Mouse (Mus musculus): ENCODE measurements around the gene Matn1.
A peak's percentile ranks its signal among the peaks of the same experiment; 100 is the strongest.

The Matn1 gene

DNA sequence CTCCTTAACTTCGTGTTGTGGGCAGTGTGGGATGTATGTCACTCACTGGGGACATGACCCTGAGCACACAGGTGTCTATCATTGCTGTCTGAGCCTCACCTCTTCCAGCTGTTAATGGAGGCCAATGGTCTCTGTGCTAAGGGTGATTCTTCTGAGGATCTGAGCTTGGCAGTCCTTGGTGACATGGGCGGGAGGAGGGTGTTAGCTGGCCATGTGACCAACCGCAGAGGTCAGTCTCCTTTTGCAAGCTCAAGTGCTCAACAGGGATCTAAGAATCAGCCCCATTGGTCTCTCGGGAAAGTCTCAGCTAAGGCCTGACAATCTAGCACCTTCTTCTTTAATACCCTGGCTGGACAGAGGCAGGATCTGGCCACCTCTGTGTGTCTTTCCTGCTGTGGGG lies 26.6 kb upstream of the Matn1 start:
- DNase-seq (ENCODE audit: low read depth, low spot score) = no peak

DNA sequence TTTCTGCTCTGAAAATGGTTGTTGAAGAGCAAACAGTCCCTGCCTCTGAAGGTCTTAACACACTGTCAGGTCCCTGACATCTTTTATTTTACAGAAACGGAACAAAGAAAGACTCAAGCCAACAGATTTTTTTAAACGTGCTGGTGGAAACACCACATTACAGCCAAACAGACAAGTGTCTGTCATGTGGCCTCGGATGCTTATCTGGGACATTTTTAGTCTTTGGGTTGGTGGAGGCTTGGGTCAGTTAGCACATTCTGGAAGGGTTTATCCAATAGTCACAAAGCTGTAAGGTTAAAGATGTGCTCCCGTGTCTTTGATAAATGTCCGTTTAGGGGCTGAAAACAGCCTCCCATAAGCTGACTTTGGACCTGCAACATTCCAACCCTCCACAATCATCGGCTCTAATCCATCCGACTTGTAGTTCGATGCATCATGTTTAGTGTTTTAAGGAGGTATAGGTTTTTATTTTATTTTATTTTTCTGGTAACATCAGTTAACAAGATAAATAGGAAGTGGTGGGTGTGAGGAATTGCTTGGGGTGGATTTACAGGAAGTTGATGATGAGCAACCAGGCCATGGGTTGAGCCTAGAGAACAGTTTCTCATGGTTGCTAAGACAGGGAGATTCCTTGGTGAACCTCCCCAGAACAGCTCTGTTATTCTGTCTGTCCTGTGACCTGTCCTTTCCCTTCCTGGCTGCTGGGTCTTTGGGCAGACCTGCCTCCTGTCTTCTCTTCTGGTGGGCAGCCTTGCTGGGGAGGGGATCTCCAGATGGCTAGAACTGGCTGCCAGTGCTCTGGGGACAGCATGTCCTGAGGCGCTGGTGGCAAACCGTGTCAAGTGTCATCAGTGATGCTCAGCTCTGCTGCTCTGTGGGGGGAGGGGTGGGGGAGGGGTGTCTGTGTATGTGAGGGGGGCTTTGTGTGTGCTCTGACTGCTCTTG lies 25.1 kb upstream of the Matn1 start:
- no peak for DNase-seq (ENCODE audit: low read depth, low spot score)

DNA sequence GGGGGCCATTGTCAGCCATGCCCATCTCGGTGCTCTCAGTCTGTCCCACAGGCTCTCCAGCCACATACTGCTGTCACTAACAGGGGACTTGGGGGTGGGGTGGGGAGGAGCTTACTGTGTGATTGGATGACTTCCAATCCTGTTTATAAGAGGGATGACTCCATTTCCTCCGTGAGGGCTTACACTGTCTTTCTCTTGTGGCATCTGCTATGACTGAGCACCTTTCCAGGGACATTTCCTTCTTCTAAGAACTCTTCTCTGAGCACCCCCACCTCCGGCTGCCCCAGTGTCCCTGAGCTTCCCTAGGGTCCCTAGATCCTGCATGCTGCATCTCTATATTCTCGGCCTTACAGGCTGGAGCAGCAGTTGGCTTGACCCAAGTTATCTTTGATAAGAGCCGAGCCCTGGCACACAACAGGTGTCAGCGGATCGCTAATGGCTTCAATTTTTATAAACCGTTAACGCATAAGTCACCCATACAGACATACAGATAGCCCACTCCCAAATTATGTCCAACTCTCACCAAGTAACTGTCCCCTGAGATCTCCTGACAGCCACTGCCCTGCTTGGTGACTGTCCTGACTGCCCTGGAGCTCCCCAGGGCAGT lies 24.3 kb upstream of the Matn1 start:
- no peak for DNase-seq (ENCODE audit: low read depth, low spot score)

DNA sequence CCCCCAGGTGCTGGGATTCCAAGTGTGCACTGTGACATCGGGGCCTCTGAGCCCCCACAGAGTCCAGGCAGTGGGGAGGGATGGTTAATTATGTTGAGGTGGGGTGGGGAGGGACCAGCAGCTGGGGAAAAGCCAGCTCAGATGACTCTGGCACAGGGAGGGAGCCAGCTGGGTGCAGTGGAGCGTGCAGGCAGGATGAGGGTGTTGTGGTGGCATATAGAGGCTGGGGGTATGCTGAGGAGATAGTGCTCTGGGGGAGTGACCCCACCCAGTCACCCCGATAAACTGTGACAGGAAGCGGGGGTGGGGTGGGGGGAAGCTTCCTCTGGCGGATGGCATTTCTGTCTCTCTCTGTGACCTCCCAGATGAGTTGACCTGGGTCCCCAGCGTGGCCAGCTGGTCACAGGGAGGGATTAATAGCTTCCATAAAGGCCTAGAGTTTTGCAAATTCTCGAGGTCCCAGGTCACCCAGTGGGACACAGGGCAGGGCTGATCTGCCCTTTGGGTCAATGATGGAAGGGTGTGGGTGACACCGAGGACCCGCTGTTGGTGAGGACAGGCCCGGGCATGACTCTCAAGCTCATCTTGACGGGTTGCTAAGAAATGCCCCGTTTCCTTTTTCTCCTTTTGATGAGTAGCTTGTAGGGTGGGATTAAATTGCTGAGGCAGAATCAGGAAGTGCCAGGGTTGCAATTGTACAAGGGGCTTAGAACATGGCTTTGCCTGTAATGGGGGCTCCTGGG lies 23.1 kb upstream of the Matn1 start:
- no peak for DNase-seq (ENCODE audit: low read depth, low spot score)

DNA sequence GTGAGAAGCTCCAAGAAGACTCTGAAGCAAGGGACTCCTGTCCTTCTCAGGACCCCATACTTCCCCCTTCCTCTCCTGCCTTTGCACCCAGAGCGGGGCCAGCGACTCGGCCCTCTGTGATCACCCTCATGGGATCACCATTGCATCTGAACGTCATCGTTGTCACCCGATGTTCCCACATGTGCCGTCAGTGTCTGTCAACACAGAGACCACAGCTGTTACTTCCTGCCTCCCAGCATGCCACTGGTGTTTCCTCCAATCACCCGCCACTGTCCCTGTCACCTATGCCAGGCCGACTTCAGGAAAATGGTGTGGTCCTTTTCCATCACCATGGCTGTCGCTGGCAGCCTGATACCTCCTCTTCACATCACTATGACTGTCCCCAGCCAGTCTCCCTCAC lies 22.2 kb upstream of the Matn1 start:
- no peak for DNase-seq (ENCODE audit: low read depth, low spot score)

DNA sequence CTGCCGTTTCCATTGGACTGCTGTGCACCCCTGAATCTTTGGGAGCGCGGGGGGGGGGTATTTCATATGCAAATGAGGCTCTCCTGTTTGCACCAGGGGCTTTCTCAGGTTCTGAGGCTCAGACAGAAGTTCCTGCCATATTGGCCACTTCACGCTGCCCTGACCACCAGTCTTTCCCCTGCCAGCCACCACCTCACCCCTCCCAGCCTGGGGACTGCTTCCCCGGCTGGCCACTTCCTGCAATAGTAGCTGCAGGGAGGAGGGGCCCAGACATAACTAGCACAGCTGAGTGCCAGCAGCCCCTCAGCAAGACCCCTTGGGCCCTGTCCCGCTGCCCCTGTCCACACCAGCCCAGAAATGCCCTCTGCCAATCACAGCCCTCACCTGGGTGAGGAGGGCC lies 17.9 kb upstream of the Matn1 start:
- no peak for DNase-seq (ENCODE audit: low read depth, low spot score)

DNA sequence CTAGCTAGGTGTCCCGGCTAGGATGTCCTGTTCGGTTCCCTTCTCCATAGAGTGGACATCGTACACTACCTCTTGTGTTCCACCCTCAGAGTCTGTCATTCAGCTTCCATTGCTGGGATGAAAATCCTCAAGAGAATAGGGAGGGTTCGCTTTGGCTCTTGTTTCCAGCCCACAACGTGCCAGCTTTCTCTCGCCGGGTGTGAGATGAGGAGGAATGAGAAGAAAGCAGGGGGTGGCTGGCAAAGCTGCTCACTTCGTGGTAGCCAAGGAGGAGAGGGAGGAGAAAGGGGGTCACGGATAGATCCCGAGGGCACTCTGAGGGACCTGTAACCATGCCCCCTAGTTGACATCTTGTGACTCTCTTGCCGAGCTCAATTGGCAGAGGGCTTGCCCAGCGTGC lies 16.4 kb upstream of the Matn1 start:
- no peak for DNase-seq (ENCODE audit: low read depth, low spot score)

DNA sequence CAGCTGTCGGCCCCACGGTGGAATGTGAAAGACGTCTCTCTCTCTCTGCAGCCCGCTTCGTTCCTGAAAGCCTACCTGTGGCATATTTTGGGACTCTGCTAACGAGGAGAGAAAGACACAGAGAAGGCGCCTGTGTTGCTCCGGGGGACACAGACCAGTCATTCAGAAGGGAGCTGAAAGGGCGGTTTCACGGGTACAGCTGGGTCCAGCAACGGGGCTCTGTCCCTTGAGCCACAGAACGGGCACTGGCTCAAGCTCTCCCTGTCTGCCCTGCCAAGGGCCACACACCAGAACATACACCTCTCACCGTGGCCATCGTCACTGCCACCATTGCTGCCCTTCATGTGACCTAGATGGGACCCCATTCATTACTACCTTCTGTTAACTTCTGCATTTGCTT lies 1.5 kb upstream of the Matn1 start:
- no peak for DNase-seq (ENCODE audit: low read depth, low spot score)

DNA sequence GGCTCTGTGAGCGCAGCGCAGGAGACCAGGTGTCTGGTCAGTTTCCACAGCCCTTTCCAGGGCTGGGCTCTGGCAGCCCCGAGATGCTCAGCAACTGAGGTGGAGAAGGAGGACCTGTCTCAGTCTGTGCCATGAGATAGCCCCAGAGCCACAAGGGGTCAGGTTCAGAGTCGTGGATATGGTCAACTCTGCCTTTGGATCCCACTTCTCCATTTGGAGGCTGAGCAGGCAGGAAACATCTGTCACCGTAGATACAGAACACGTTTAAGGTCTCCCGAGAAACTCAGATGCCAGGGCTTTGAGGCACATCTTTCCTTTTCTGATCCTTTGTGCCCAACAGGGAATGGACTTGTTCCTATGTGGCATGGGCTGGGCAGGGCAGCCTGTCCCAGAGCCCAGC lies 594 bp downstream of the Matn1 start:
- no peak for DNase-seq (ENCODE audit: low read depth, low spot score)

DNA sequence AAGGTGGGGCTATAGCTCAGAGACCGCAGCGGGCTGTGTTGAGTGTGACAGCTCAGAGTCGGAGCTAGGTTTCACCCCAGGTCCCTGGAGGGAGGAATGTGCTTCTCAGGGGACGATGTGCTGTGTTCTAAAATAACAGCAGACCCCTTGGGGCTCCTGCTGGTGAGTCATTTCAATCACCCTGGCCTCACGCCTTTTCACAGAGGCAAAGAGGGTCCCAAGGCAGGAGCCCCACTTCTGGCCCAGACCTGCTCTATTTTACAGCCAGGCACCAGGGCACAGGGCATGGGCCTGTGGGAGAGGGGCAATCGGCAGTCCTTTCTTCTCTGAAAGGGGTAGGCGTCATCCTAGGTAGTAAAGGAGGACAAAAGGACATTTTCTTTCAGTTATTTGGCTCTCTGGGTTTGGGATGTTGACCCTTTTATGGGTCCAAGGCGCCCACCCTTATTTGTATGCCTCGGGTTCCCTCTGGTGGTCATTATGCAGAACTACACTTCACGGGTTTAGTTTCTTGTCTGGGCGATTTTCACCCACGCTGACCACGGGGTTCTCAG lies 3.0 kb downstream of the Matn1 start:
- DNase-seq (ENCODE audit: low read depth, low spot score) = peak; percentile 36

DNA sequence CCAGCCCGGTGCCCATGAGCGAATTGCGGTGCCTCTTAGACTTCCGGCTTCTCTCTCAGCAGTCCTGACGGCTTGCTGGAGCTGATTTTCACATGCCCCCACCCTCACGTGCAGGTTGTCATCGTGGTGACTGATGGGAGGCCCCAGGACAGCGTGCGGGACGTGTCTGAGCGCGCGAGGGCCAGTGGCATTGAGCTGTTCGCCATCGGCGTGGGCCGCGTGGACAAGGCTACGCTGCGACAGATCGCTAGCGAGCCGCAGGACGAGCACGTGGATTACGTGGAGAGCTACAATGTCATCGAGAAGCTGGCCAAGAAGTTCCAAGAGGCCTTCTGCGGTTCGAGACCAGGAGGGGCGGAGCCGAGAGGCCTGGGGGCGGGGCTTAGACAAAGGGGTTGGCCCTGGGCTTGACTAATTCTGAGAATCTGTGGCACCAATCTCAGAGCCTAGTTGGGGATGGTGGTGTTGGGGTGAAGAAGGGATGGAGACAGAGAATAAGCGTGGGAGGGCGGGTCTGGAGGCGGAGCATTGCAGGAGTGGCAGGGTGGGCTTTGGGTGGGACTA lies 5.7 kb downstream of the Matn1 start:
- no peak for DNase-seq (ENCODE audit: low read depth, low spot score)

DNA sequence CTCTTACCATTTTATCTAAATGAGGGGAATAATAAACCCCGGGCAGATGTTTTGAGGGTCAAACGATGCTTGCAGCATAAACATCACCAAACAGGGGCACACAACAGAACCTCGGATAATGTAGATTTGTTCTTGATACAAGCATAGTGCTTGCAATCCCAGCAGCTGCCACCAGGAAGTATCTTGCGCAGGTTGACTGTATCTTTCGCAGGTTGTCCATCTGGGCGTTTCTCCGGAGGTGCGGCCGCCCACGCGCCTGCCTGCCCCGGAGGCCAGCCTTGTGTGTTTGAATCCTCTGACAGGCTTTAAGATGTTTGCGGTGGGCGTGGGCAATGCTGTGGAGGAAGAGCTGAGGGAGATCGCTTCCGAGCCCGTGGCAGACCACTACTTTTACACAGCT lies 8.3 kb downstream of the Matn1 start:
- DNase-seq (ENCODE audit: low read depth, low spot score) = no peak

DNA sequence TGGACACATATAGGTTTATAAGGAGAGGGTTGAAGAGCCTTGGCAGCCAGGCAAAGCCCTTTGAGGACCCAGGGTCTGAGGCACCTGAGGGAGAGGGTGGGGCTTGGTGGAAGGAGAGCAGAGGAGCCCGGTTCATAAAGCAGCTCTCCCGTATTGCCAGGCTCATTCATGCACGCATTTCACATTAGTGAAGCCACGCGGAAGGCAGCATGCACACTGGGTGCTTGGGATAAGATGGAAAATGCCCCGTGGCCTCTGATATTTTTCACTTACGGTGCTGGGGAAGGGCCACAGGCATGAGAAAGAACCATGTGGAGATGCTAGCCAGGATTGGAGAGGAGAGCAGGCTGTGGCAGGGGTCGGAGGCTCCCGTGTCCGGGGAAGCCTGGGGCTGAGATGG lies 13.0 kb downstream of the Matn1 start:
- no peak for DNase-seq (ENCODE audit: low read depth, low spot score)

DNA sequence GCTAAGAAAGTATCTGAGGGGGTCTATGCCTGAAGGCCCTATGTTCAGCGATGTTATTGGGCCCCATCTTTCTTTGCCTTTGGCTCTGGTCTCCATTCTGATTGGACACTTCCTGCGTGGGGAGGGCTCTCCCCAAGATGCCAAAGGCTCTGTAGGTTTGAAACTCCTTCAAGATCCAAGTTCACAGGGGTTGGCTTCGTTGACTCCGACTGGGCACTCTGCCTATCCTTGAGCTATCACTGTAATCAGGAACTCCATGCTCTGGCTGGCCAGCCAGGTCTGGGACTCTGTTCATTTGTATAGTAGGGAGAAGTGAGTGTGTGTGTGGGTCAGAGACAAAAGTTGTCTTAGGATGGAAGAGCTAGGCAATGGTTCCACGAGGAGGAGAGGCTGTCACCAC lies 14.6 kb downstream of the Matn1 start:
- DNase-seq (ENCODE audit: low read depth, low spot score) = no peak

DNA sequence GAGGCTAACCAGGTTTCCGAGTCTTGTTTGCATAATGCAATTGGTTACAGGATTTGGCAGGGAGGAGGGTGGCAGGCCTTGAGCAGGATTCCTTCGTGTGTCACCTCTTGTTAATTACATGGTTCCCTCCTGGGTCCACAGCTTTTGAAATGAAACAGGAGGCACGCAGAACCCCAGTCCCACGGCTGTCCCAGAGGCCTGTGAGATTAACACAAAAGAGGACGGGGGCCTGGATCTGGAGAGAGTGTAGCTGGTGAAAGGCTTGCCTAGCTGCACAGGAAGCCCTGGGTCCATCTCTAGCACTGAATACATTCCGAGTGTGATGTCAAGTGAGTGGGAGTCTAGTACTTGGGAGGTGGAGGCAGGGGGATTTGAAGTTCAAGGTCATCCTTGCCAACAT lies 15.5 kb downstream of the Matn1 start:
- DNase-seq (ENCODE audit: low read depth, low spot score) = no peak

DNA sequence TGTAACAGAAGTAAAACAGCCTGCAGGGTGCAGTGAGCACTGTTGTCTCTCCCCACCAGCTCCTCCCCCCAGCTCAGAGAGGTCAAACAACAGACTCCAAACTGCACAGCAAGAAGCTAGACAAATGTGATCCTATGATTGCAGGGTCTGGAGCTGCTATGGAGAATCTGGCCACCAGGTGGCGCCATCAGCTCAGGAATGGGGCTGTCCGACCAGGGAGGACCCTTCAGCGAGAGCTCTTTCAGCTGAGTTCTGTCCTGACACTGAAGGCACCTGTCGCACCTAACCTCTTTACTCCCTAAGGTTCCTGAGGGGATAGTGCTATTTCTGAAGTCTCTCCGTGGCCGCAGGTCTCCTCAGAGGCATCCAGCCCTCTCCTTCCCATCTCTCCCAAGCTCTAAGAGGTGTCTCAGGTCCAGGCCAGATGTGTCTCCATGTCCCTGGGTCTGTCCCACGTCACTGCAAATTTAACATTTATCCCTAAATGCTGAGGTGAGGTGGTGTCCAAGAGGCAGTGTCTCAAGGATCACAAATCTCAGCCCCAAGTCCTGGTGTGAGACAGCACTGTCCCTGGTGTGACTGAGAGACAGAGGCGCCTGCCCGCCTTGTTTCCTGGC lies 16.0 kb downstream of the Matn1 start:
- DNase-seq (ENCODE audit: low read depth, low spot score) = peak; percentile 72

DNA sequence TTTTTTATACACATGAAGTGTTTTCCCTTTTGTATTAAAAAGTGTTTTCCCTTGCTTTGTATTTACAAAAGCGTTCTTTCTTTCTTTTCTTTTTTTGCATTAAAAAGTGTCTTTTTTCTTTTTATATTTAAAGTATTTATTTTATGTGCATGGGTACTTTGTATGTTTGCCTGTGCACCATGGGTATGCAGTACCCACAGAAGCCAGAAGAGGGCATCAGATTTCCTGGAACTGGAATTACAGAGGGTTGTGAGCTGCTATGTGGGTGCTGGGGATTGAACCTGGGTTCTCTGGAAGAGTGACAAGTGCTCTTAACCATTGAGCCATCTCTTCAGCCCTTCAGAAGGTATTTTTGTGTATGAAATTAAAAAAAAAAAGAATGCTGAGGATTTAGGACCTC lies 27.1 kb downstream of the Matn1 start:
- DNase-seq (ENCODE audit: low read depth, low spot score) = no peak

DNA sequence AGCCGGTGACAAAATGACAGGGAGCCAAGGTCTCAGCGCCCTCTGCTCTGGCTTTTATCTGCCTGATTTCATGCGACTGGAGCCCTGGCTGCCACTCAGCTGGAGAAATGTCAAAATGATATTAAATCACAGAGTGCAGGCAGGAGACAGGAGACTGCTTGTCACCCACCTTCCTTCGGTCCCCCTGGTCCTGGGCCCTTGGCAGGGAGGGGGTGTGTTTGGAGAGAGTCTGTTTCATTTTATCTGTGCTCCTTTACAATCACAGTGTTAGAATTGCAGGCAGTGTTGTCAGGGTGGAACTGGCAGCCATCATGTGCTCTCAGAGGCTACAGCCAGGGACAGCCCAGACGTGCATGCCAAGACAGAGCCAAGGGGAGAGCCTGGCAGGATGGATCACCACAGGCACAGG lies 28.2 kb downstream of the Matn1 start:
- no peak for DNase-seq (ENCODE audit: low read depth, low spot score)

DNA sequence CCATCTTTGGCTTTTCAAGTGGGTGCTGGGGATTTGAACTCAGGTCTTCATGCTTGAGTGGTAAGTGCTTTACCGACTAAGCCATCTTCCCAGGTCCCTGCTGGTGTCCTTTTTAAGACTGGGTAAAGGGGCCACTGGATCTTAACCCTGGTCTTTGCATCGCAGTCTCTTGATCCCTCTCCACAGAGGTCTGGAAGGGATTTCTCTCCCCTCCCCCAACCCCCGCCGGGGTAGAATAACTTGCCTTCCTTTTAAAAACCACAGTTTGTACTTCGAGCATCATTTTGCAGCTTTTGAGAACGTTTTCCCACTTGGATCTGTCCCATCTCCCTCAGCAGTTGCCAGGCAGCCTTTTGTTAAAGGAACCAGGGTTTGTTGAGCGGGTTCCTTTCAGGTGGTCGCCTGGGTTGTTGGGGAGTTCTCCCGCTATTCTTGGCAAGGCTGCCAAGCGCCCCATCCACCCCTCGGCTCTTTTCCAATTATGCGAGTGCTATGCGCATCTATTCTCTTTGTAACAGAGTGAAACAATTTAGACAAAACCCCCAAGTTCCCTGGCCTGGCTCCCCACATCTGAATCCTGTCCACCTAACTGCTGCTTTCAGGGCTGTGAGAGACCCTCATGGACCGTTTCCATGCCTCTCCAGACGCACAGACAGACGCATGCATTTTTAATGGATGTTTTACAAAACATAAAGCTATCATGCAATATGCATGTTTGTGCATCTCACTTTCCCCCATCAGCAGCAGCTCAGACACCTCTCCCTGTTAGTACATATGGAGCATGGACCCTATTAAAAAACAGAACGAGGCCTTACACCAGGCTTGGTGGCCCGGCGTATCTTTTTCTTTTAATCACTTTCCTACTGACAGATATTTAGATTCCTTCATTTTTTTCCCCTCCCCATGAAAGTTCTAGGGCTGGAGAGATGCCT lies 29.4 kb downstream of the Matn1 start:
- DNase-seq (ENCODE audit: low read depth, low spot score) = no peak

DNA sequence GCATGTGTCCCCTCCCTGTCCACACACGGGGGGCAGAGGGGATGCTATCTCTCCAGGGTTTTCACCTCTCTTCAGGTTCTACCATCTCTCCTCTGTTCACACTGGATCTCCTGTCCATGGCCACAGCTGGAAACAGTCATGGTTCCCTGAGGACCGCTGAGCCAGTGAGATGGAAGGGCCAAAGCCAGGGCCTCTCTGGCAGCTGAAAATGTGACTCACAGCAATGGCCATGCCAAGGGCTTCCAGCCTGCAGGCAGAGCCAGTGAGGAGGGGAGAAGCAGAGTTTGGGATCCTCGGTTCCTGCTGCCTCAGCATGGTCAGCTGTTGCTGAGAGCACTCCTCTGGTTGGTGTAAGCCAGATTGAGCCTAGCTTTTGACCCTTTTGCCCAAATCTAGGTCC lies 34.8 kb downstream of the Matn1 start:
- DNase-seq (ENCODE audit: low read depth, low spot score) = no peak

All from embryo, embryonic 11.5 days (tissue).